Mouse (Mus musculus) liver (tissue): Measurements from ENCODE around the gene 1700020N15Rik.
"Not testable (repeated sequence)": the region's sequence is repeated elsewhere in the genome, so short reads cannot be mapped to it uniquely, and the experiment has no call there.

Source experiments
- DNase-seq: peaks from one replicate; pipeline ENCODE4 v3.0.0-alpha.2; 2020; ENCODE audit warnings: mixed read lengths

1700020N15Rik gene

GRCm38 (mm10) chrX:69945000-69945399 is at the start of gene 1700020N15Rik:
1700020N15Rik (plus strand) TSS chrX:69945300.
- not testable (repeated sequence) for DNase-seq

- DNase-seq = no peak
Observed at GRCm38 (mm10) chrX:69976790-69977579, 31.9 kb downstream of the 1700020N15Rik start.
